Mouse (Mus musculus): ENCODE data around the gene Hbb-bh2. TPM values are rescaled to one million over a fixed set of nuclear protein-coding genes. Genes with fewer than 3 reads are reported as not detected.
"Not testable (repeated sequence)": the region's sequence is repeated elsewhere in the genome, so short reads cannot be mapped to it uniquely, and the experiment has no call there.

Gene Hbb-bh2
- polyA plus RNA-seq, 1 experiment from 2014 or later, result not detected

DNA sequence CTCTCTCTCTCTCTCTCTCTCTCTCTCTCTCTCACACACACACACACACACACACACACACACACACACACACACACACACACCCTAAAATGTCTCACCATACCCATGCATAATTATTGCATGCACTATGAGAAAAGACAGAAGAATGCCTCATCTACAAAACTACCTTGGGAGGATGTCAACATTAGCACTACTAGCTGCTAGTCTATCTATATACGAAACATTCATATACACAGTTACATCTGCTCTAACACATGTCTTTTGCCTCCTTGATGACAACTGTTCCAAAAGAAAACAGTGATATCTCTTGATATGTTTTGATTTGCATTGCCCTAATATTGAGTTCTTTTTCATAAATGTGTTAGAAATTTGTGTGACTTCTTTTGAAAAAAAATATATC, 30.0 kb downstream of the Hbb-bh2 start:
- Histone ChIP-seq H3K9ac (no peak overlapping the region), H3K27me3 (no peaks in the 10 kb centered on the region), H3K9me3 (no peaks in the 10 kb centered on the region), H3K4me1 (replicated peaks) (no peaks in the 10 kb centered on the region), H3K4me2 (no peak overlapping the region), H3K4me3 (no peak overlapping the region), H3K36me3 (no peaks in the 10 kb centered on the region), H3K27ac (no peak overlapping the region)
- ATAC-seq (ENCODE audit: low FRiP score), result no peak
- WGBS, result 90% methylated on average over 1 of the region's 1 CpGs

DNA sequence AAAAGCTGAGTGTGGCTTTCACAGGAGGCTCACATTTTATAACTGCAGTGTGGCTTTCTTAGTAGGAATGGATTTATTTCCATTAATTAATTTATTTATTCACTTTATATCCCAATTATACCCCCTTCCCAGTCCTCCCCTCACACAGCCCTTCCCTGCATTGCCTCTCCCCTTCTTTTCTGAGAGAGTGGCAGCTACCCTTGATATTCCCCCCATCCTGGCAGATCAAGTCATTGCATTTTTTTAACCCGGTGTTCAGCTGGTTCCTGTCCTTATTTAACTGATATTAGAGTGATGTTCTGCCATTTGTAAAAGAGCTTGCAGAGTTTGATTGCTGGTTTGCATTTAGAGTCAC, 30.5 kb downstream of the Hbb-bh2 start:
- H3K36me3 ChIP-seq, result no peaks in the 10 kb centered on the region
- ATAC-seq (ENCODE audit: low FRiP score), result no peak
- no peak overlapping the region for H3K27ac ChIP-seq
- H3K4me1 ChIP-seq (replicated peaks), result no peaks in the 10 kb centered on the region
- 71% methylated on average over 1 of the region's 1 CpGs for WGBS
- H3K9ac ChIP-seq, result no peak overlapping the region
- no peaks in the 10 kb centered on the region for H3K27me3 ChIP-seq
- no peaks in the 10 kb centered on the region for H3K9me3 ChIP-seq
- no peak overlapping the region for H3K4me2 ChIP-seq
- no peak overlapping the region for H3K4me3 ChIP-seq

DNA sequence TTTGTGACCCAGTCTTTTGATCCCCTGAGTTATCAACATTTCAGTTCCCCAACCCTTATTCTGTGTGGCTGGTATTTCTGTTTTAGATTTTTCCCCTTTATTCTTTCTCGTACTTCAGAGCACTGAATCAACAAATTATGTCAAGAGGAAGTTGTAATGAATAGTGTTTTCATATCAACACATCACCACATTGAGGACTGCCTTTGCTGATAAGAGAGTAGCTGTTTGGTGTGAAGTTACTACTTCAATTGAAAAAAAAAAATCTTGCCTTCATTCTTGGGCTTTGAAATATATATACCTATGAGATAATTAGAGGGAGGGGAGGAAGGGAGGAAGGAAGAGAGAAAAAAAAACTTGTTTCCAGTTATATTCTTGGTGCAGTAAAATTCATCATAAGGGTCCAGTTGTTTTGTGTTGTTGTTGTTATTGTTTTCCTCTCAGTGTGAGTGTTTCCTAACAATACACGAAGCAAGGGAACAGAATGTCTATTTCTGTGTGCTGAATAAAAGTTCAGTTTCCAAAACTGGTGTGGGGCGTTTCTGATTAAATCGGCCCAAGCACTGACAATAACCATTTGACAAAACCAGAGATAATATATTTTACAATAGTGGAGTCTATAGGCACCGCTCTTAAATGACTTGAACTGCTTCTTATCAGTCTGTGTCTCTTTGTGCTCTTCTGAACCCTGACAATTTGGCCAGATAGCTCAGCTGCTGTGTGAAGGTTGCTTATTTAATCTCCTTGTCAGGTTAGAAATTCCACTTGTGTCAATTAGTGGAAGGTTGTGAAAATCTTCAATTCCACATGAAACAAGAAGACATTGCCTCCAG, 31.1 kb downstream of the Hbb-bh2 start:
- no peaks in the 10 kb centered on the region for H3K36me3 ChIP-seq
- no peak overlapping the region for H3K27ac ChIP-seq
- no peak for ATAC-seq (ENCODE audit: low FRiP score)
- no peaks in the 10 kb centered on the region for H3K27me3 ChIP-seq
- no peaks in the 10 kb centered on the region for H3K9me3 ChIP-seq
- H3K4me3 ChIP-seq, result no peak overlapping the region
- no peaks in the 10 kb centered on the region for H3K4me1 ChIP-seq (replicated peaks)
- no peak overlapping the region for H3K9ac ChIP-seq
- 77% methylated on average over 5 of the region's 5 CpGs for WGBS
- H3K4me2 ChIP-seq, result no peak overlapping the region

DNA sequence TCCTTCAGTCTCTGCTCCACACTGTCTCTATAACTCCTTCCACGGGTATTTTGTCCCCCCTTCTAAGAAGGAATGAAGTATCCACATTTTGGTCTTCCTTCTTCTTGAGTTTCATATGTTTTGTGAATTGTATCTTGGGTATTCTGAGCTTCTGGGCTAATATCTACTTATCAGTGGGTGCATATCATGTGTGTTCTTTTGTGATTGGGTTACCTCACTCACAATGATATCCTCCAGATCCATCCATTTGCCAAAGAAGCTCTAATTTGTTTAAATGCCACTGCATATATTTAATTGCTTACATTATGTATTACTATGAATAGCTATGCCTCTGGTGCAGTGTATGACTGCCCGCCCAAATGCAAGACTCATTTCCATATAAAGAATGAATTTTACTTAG, 32.2 kb downstream of the Hbb-bh2 start:
- not testable (repeated sequence) for ATAC-seq (ENCODE audit: low FRiP score); H3K27ac ChIP-seq; H3K4me2 ChIP-seq; H3K27me3 ChIP-seq; H3K9ac ChIP-seq; H3K36me3 ChIP-seq; H3K4me1 ChIP-seq (replicated peaks); H3K4me3 ChIP-seq; H3K9me3 ChIP-seq
- WGBS, result 80% methylated on average over 2 of the region's 2 CpGs

DNA sequence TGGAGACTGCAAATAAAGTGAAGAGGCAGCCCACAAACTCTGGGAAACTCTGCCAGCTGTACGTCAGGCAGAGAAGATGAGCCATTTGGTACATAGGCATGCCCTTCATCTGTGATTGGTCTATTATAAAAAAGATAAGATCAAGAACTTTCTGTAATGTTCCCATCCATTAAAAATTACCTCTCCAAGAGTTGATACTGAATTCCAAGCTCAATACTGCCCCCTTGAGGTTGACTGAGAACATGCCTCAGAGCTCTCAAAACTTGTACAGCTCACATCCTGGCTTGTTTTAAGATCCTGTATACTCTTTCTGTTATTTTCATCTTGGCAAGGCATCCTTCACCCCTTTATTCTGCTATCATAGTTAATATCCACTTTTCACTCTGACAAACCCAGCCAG, 33.5 kb downstream of the Hbb-bh2 start:
- Histone ChIP-seq H3K27ac (no peak overlapping the region), H3K4me2 (no peak overlapping the region), H3K9me3 (no peaks in the 10 kb centered on the region), H3K27me3 (no peaks in the 10 kb centered on the region), H3K36me3 (no peaks in the 10 kb centered on the region), H3K9ac (no peak overlapping the region), H3K4me1 (replicated peaks) (no peaks in the 10 kb centered on the region), H3K4me3 (no peak overlapping the region)
- no peak for ATAC-seq (ENCODE audit: low FRiP score)
- WGBS, result 73% methylated on average over 1 of the region's 1 CpGs

DNA sequence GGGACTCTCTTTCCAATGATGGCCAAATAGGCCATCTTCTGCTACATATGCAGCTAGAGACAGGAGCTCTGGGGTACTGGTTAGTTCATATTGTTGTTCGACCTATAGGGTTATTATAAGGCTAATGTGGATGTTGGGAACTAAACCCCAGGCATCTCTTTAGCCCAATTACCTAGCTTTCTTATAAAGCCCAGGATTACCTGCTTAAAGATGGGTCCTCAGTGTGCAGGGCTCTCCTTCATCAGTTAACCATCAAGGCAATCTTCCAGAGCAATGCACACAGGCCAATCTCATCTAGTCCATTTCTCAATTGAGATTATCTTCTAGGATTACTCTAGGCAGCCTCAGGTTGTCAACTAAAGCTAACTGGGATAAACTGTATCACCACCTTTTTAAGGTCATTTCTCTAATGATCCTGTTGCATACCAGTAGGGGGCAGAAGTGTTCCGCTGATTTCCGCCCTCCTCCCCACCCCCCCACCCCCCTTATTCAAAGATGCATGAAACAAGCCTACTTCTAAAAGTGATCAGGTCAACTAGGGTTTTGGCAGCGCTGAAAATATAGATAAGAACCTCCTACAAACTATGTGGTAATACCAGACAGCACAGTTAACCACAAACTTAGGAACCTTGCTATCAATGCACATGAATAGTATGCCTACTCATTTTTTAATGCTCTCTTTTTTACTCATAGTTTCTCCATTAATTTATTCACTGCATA, 47.5 kb downstream of the Hbb-bh2 start:
- Histone ChIP-seq H3K36me3 (no peaks in the 10 kb centered on the region), H3K9me3 (no peaks in the 10 kb centered on the region), H3K4me3 (no peak overlapping the region), H3K27ac (no peak overlapping the region), H3K4me1 (replicated peaks) (no peaks in the 10 kb centered on the region), H3K4me2 (no peak overlapping the region), H3K9ac (no peak overlapping the region), H3K27me3 (no peaks in the 10 kb centered on the region)
- ATAC-seq (ENCODE audit: low FRiP score), result no peak
- WGBS, result 20% methylated on average over 4 of the region's 4 CpGs

DNA sequence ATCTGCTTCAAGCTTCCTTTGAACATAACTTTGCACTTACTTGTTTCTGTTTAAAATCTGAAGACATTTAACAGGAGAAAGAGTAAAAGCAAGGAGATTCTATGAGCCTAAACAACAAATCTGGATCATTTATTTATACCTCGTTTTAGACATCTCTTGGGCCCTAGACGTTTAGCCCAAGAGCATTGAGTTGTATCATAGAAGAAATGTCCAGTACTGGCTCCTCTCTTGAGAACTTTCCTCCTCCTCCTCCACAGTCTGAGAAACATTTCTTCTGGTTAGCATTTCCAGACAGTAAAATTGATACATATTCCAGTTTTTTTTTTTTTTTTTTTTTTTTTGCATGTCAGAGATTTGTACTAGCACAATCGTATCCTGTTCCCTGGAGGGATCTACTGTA, 48.6 kb downstream of the Hbb-bh2 start, which contains the start of gene Olfr67:
Gene Olfr67 (minus strand): TSS at position 101 of the 400 bp plus-strand sequence.
- H3K27ac ChIP-seq, result no peak within 1 kb of the TSS
- no peaks in the 10 kb centered on the region for H3K4me1 ChIP-seq (replicated peaks)
- H3K36me3 ChIP-seq, result no peaks in the 10 kb centered on the region
- no peak within 1 kb of the TSS for H3K4me3 ChIP-seq
- H3K9me3 ChIP-seq, result no peaks in the 10 kb centered on the region
- H3K4me2 ChIP-seq, result no peak within 1 kb of the TSS
- no peak for ATAC-seq (ENCODE audit: low FRiP score)
- no peaks in the 10 kb centered on the region for H3K27me3 ChIP-seq
- H3K9ac ChIP-seq, result no peak within 1 kb of the TSS
- WGBS, result 81% methylated on average over 3 of the region's 3 CpGs

Other genes with a start within 250 kb of the Hbb-bh2 start
- gene Olfr619, start 239.9 kb downstream of the Hbb-bh2 start, polyA plus RNA-seq (2015; fragmentation: Nextera tagmentation; extraction: Ambion mirVana), result not detected in 2 replicates
- not detected in 2 replicates for gene Olfr620, start 228.0 kb downstream of the Hbb-bh2 start, polyA plus RNA-seq (2015; fragmentation: Nextera tagmentation; extraction: Ambion mirVana)
- not detected in 2 replicates for gene Olfr622, start 197.8 kb downstream of the Hbb-bh2 start, polyA plus RNA-seq (2015; fragmentation: Nextera tagmentation; extraction: Ambion mirVana)
- not detected in 2 replicates for gene Olfr623, start 176.8 kb downstream of the Hbb-bh2 start, polyA plus RNA-seq (2015; fragmentation: Nextera tagmentation; extraction: Ambion mirVana)
- 0.03 TPM in 1 of 2 replicates, not detected in the other for gene Olfr624, start 169.3 kb downstream of the Hbb-bh2 start, polyA plus RNA-seq (2015; fragmentation: Nextera tagmentation; extraction: Ambion mirVana)
- gene Olfr625-ps1, start 157.8 kb downstream of the Hbb-bh2 start, polyA plus RNA-seq (2015; fragmentation: Nextera tagmentation; extraction: Ambion mirVana), result not detected in 2 replicates
- gene Olfr243, start 125.8 kb downstream of the Hbb-bh2 start, polyA plus RNA-seq (2015; fragmentation: Nextera tagmentation; extraction: Ambion mirVana), result not detected in 2 replicates
- not detected in 2 replicates for gene Olfr628, start 110.1 kb downstream of the Hbb-bh2 start, polyA plus RNA-seq (2015; fragmentation: Nextera tagmentation; extraction: Ambion mirVana)
- gene Olfr629, start 95.6 kb downstream of the Hbb-bh2 start, polyA plus RNA-seq (2015; fragmentation: Nextera tagmentation; extraction: Ambion mirVana), result not detected in 2 replicates
- not detected in 2 replicates for gene Olfr630, start 83.2 kb downstream of the Hbb-bh2 start, polyA plus RNA-seq (2015; fragmentation: Nextera tagmentation; extraction: Ambion mirVana)
- not detected in 2 replicates for gene Olfr69, start 68.9 kb downstream of the Hbb-bh2 start, polyA plus RNA-seq (2015; fragmentation: Nextera tagmentation; extraction: Ambion mirVana)
- not detected in 2 replicates for gene Olfr68, start 60.8 kb downstream of the Hbb-bh2 start, polyA plus RNA-seq (2015; fragmentation: Nextera tagmentation; extraction: Ambion mirVana)
- gene Olfr67, start 48.7 kb downstream of the Hbb-bh2 start, polyA plus RNA-seq (2015; fragmentation: Nextera tagmentation; extraction: Ambion mirVana), result not detected in 2 replicates
- gene Hbb-bt, start 26.5 kb downstream of the Hbb-bh2 start, polyA plus RNA-seq (2015; fragmentation: Nextera tagmentation; extraction: Ambion mirVana), result 996 and 1,160 TPM in 2 replicates
- 2,000 and 2,305 TPM in 2 replicates for gene Hbb-bs, start 12.4 kb downstream of the Hbb-bh2 start, polyA plus RNA-seq (2015; fragmentation: Nextera tagmentation; extraction: Ambion mirVana)
- 43.8 and 70.4 TPM in 2 replicates for gene Hbb-bh1, start 2.6 kb upstream of the Hbb-bh2 start, polyA plus RNA-seq (2015; fragmentation: Nextera tagmentation; extraction: Ambion mirVana)
- gene Hbb-y, start 12.7 kb upstream of the Hbb-bh2 start, polyA plus RNA-seq (2015; fragmentation: Nextera tagmentation; extraction: Ambion mirVana), result 4,283 and 4,441 TPM in 2 replicates
- not detected in 2 replicates for gene Olfr66, start 45.7 kb upstream of the Hbb-bh2 start, polyA plus RNA-seq (2015; fragmentation: Nextera tagmentation; extraction: Ambion mirVana)
- gene Olfr64, start 54.0 kb upstream of the Hbb-bh2 start, polyA plus RNA-seq (2015; fragmentation: Nextera tagmentation; extraction: Ambion mirVana), result not detected in 2 replicates
- gene Olfr65, start 63.0 kb upstream of the Hbb-bh2 start, polyA plus RNA-seq (2015; fragmentation: Nextera tagmentation; extraction: Ambion mirVana), result not detected in 2 replicates
- gene Olfr631, start 88.3 kb upstream of the Hbb-bh2 start, polyA plus RNA-seq (2015; fragmentation: Nextera tagmentation; extraction: Ambion mirVana), result not detected in 2 replicates
- not detected in 2 replicates for gene Olfr632, start 93.8 kb upstream of the Hbb-bh2 start, polyA plus RNA-seq (2015; fragmentation: Nextera tagmentation; extraction: Ambion mirVana)
- gene Olfr633, start 103.9 kb upstream of the Hbb-bh2 start, polyA plus RNA-seq (2015; fragmentation: Nextera tagmentation; extraction: Ambion mirVana), result not detected in 2 replicates
- not detected in 2 replicates for gene Olfr635, start 130.6 kb upstream of the Hbb-bh2 start, polyA plus RNA-seq (2015; fragmentation: Nextera tagmentation; extraction: Ambion mirVana)
- not detected in 2 replicates for gene Olfr638, start 158.2 kb upstream of the Hbb-bh2 start, polyA plus RNA-seq (2015; fragmentation: Nextera tagmentation; extraction: Ambion mirVana)
- 0.05 TPM in 1 of 2 replicates, not detected in the other for gene Olfr639, start 176.8 kb upstream of the Hbb-bh2 start, polyA plus RNA-seq (2015; fragmentation: Nextera tagmentation; extraction: Ambion mirVana)
- not detected in 2 replicates for gene Olfr640, start 185.1 kb upstream of the Hbb-bh2 start, polyA plus RNA-seq (2015; fragmentation: Nextera tagmentation; extraction: Ambion mirVana)
- not detected in 2 replicates for gene Olfr641, start 194.9 kb upstream of the Hbb-bh2 start, polyA plus RNA-seq (2015; fragmentation: Nextera tagmentation; extraction: Ambion mirVana)
- gene Olfr642, start 212.1 kb upstream of the Hbb-bh2 start, polyA plus RNA-seq (2015; fragmentation: Nextera tagmentation; extraction: Ambion mirVana), result not detected in 2 replicates
- not detected in 2 replicates for gene 4930516K23Rik, start 220.9 kb upstream of the Hbb-bh2 start, polyA plus RNA-seq (2015; fragmentation: Nextera tagmentation; extraction: Ambion mirVana)
- gene Olfr644, start 231.3 kb upstream of the Hbb-bh2 start, polyA plus RNA-seq (2015; fragmentation: Nextera tagmentation; extraction: Ambion mirVana), result not detected in 2 replicates
- not detected in 2 replicates for gene Olfr645, start 244.9 kb upstream of the Hbb-bh2 start, polyA plus RNA-seq (2015; fragmentation: Nextera tagmentation; extraction: Ambion mirVana)